Comparison of ENCODE assay signal across 11 mouse cellular contexts in the genomic region with DNA sequence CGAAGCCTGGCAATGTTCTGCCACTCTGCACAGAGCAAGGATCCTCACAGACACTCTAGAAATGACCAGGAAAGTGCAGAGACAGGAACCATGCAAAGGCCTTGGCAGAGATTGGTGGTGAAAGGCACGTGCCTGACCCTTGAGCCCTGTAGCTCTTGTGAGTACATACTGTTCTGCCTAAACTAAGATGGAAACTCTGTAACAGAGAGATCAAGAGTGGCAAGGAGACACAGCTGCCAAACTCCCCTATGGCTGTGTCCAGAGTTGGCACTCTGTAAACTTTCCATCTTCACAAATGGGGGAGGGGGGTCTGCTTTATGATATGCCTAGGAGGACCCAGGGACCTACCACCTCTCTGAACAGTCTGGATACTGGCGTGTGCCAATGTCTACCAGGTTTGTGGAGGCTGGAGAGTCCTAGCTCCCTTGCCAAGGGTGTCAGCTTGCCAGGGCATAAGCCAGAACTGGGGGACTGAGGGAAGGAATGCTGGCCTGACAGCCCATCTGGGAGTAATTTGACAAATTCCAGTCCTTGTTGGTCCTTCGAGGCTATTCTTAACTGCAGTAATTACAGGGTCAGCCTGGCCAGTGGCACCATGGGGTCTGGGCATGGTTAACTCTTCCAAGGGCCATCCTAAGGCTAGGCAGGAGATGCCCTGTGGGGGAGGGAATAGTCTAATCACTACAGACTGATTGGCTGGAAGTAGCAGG. TPM values are rescaled to one million over a fixed set of nuclear protein-coding genes. Genes with fewer than 3 reads are reported as not detected.
DNase-seq lines count a peak whose midpoint lies in the region; ATAC-seq and TF ChIP-seq lines count a peak whose summit lies in the region.
"Had no signal": no experiment of that assay in that cellular context is flagged by ENCODE, and none has a peak within 500 bp of the region (broad histone marks: within the 10 kb centered on the region; RNA-seq: fewer than 3 reads in every experiment).

No protein-coding gene starts in this region.

- TF ChIP-seq POLR2A in cerebellum, adult 2 months (IDR thresholded peaks at IDR 0.05; ENCODE audit: borderline replicate concordance, insufficient read depth, low read length): no peak

- ATAC-seq in hindbrain, embryonic 13.5 days (ENCODE audit: low FRiP score): no peak
- no peak for ATAC-seq in heart, embryonic 16.5 days (replicated peaks; ENCODE audit: extremely low read depth, insufficient read depth, low FRiP score)

- H3K4me2 ChIP-seq in hindbrain, embryonic 13.5 days: no peak overlapping the region
- H3K4me2 ChIP-seq in heart, embryonic 16.5 days (ENCODE audit: low read depth, low read length): no peak overlapping the region
- H3K4me2 ChIP-seq: hindbrain, embryonic 15.5 days had no signal

- no peak for DNase-seq in hindbrain, embryonic 10.5 days (ENCODE audit: low spot score)
- DNase-seq in MN1 (ENCODE audit: low spot score): peak; percentile 75
- peak; percentile 77 to 88 for DNase-seq in cerebellum, adult 2 months
- DNase-seq in B cell, adult 2 months: no peak
- no peak for DNase-seq in right cerebral cortex, postnatal 36 days (ENCODE audit: low spot score in 2 of 2)
- no peak for DNase-seq in T-cell, adult 2 months (ENCODE audit: low spot score)
- DNase-seq: retina, postnatal 1 day had no signal

- H3K4me3 ChIP-seq in hindbrain, embryonic 10.5 days: no peak overlapping the region
- H3K4me3 ChIP-seq in hindbrain, embryonic 13.5 days: no peak overlapping the region
- no peak overlapping the region for H3K4me3 ChIP-seq in cerebellum, adult 2 months (replicated peaks; ENCODE audit: insufficient read depth, low read depth, low read length)
- H3K4me3 ChIP-seq in heart, embryonic 16.5 days (ENCODE audit: low read length): no peak overlapping the region
- H3K4me3 ChIP-seq: hindbrain, embryonic 15.5 days had no signal

- H3K27me3 ChIP-seq in hindbrain, embryonic 10.5 days (ENCODE audit: insufficient read depth, poor library complexity, severe bottlenecking): no peaks in the 10 kb centered on the region
- no peaks in the 10 kb centered on the region for H3K27me3 ChIP-seq in hindbrain, embryonic 13.5 days
- H3K27me3 ChIP-seq in cerebellum, adult 2 months (ENCODE audit: control insufficient read depth, insufficient read depth, low read length): no peaks in the 10 kb centered on the region
- no peaks in the 10 kb centered on the region for H3K27me3 ChIP-seq in heart, embryonic 16.5 days (ENCODE audit: control insufficient read depth, insufficient read depth, low read length)
- H3K27me3 ChIP-seq: hindbrain, embryonic 15.5 days had no signal

- no peaks in the 10 kb centered on the region for H3K9me3 ChIP-seq in hindbrain, embryonic 10.5 days
- no peaks in the 10 kb centered on the region for H3K9me3 ChIP-seq in hindbrain, embryonic 13.5 days
- H3K9me3 ChIP-seq in heart, embryonic 16.5 days (replicated peaks; ENCODE audit: control insufficient read depth, low read length): no peaks in the 10 kb centered on the region
- H3K9me3 ChIP-seq: hindbrain, embryonic 15.5 days had no signal

- H3K36me3 ChIP-seq in hindbrain, embryonic 10.5 days: peaks cover 79% of the 10 kb centered on the region
- H3K36me3 ChIP-seq in hindbrain, embryonic 13.5 days: peaks cover 79% of the 10 kb centered on the region
- H3K36me3 ChIP-seq in heart, embryonic 16.5 days (ENCODE audit: control insufficient read depth, insufficient read depth): peaks cover 25% of the 10 kb centered on the region
- H3K36me3 ChIP-seq: hindbrain, embryonic 15.5 days had no signal

- peak overlapping the region; percentile 75 for H3K27ac ChIP-seq in hindbrain, embryonic 10.5 days
- no peak overlapping the region for H3K27ac ChIP-seq in hindbrain, embryonic 13.5 days
- no peak overlapping the region for H3K27ac ChIP-seq in cerebellum, adult 2 months (ENCODE audit: insufficient read depth, low read length)
- peak overlapping the region; percentile 47 for H3K27ac ChIP-seq in heart, embryonic 16.5 days (ENCODE audit: low read length)
- H3K27ac ChIP-seq: hindbrain, embryonic 15.5 days; macrophage had no signal

- H3K4me1 ChIP-seq in hindbrain, embryonic 10.5 days (replicated peaks): peaks cover 71% of the 10 kb centered on the region
- peaks cover 20% of the 10 kb centered on the region; the same call in 1 of the 2 replicates for H3K4me1 ChIP-seq in hindbrain, embryonic 13.5 days (replicated peaks)
- peaks cover 44% of the 10 kb centered on the region for H3K4me1 ChIP-seq in cerebellum, adult 2 months (ENCODE audit: control insufficient read depth, insufficient read depth, low read length)
- H3K4me1 ChIP-seq in heart, embryonic 16.5 days (ENCODE audit: control insufficient read depth, insufficient read depth, low read length): peaks cover 57% of the 10 kb centered on the region

- H3K9ac ChIP-seq in hindbrain, embryonic 13.5 days: no peak overlapping the region
- no peak overlapping the region for H3K9ac ChIP-seq in heart, embryonic 16.5 days (ENCODE audit: low read length)
- H3K9ac ChIP-seq: hindbrain, embryonic 15.5 days had no signal

- WGBS in hindbrain, embryonic 10.5 days: 68% methylated on average over 4 of the region's 4 CpGs
- 80% methylated on average over 4 of the region's 4 CpGs for WGBS in hindbrain, embryonic 13.5 days
- WGBS in cerebellum, adult 2 months: 24% methylated on average over 4 of the region's 4 CpGs
- 56% methylated on average over 4 of the region's 4 CpGs for WGBS in heart, embryonic 16.5 days

- no peak for TF ChIP-seq CTCF in cerebellum, adult 2 months (IDR thresholded peaks at IDR 0.05; ENCODE audit: borderline replicate concordance, insufficient read depth, low read depth, low read length)

RNA-seq across cellular contexts. Expression of a gene that starts 13.1 kb away (rescaled TPM):
- 60.7 and 62.7 TPM in 2 replicates for polyA plus RNA-seq in hindbrain, embryonic 10.5 days (2016; fragmentation: Nextera tagmentation; extraction: Ambion mirVana)
- polyA plus RNA-seq in hindbrain, embryonic 13.5 days (2015; fragmentation: Nextera tagmentation; extraction: Ambion mirVana): 52.7 and 54.8 TPM in 2 replicates
- 60.6 and 64.0 TPM in 2 replicates for polyA plus RNA-seq in cerebellum, adult 2 months (2012; rRNA removed)
- 87.5 and 88.7 TPM in 2 replicates for polyA plus RNA-seq in heart, embryonic 16.5 days (2015; fragmentation: Nextera tagmentation; extraction: Ambion mirVana)

RNA-seq across cellular contexts. Expression of a gene that starts 13.1 kb away (rescaled TPM):
- 10.3 and 12.6 TPM in 2 replicates for polyA plus RNA-seq in hindbrain, embryonic 10.5 days (2016; fragmentation: Nextera tagmentation; extraction: Ambion mirVana)
- polyA plus RNA-seq in hindbrain, embryonic 13.5 days (2015; fragmentation: Nextera tagmentation; extraction: Ambion mirVana): 6.3 and 7.3 TPM in 2 replicates
- 6.4 and 6.5 TPM in 2 replicates for polyA plus RNA-seq in cerebellum, adult 2 months (2012; rRNA removed)
- 15.7 and 17.2 TPM in 2 replicates for polyA plus RNA-seq in heart, embryonic 16.5 days (2015; fragmentation: Nextera tagmentation; extraction: Ambion mirVana)

RNA-seq across cellular contexts. Expression of a gene that starts 26.7 kb away (rescaled TPM):
- 24.4 and 25.5 TPM in 2 replicates for polyA plus RNA-seq in hindbrain, embryonic 10.5 days (2016; fragmentation: Nextera tagmentation; extraction: Ambion mirVana)
- 29.1 and 30.7 TPM in 2 replicates for polyA plus RNA-seq in hindbrain, embryonic 13.5 days (2015; fragmentation: Nextera tagmentation; extraction: Ambion mirVana)
- polyA plus RNA-seq in cerebellum, adult 2 months (2012; rRNA removed): 85.9 and 86.1 TPM in 2 replicates
- polyA plus RNA-seq in heart, embryonic 16.5 days (2015; fragmentation: Nextera tagmentation; extraction: Ambion mirVana): 13.7 TPM in 2 replicates

RNA-seq across cellular contexts. Expression of a gene that starts 28.1 kb away (rescaled TPM):
- polyA plus RNA-seq in hindbrain, embryonic 10.5 days (2016; fragmentation: Nextera tagmentation; extraction: Ambion mirVana): 88.0 and 131 TPM in 2 replicates
- 169 and 188 TPM in 2 replicates for polyA plus RNA-seq in hindbrain, embryonic 13.5 days (2015; fragmentation: Nextera tagmentation; extraction: Ambion mirVana)
- polyA plus RNA-seq in cerebellum, adult 2 months (2012; rRNA removed): 121 and 132 TPM in 2 replicates
- 91.2 and 122 TPM in 2 replicates for polyA plus RNA-seq in heart, embryonic 16.5 days (2015; fragmentation: Nextera tagmentation; extraction: Ambion mirVana)

RNA-seq across cellular contexts. Expression of a gene that starts 58.3 kb away (rescaled TPM):
- polyA plus RNA-seq in hindbrain, embryonic 10.5 days (2016; fragmentation: Nextera tagmentation; extraction: Ambion mirVana): 27.3 and 27.9 TPM in 2 replicates
- polyA plus RNA-seq in hindbrain, embryonic 13.5 days (2015; fragmentation: Nextera tagmentation; extraction: Ambion mirVana): 21.8 and 22.5 TPM in 2 replicates
- 16.0 and 19.5 TPM in 2 replicates for polyA plus RNA-seq in cerebellum, adult 2 months (2012; rRNA removed)
- polyA plus RNA-seq in heart, embryonic 16.5 days (2015; fragmentation: Nextera tagmentation; extraction: Ambion mirVana): 12.3 and 14.2 TPM in 2 replicates

Comparison
In these comparisons a context has a peak if more than half of its experiments do, and no peak if none do; other contexts are left out.
1. H3K27ac ChIP-seq: peak in hindbrain, embryonic 10.5 days (single experiment) and heart, embryonic 16.5 days (single experiment); none in hindbrain, embryonic 13.5 days (single experiment) and cerebellum, adult 2 months (single experiment).
2. DNase-seq: peak in MN1 (single experiment) and cerebellum, adult 2 months (2 of 2); none in hindbrain, embryonic 10.5 days (single experiment), B cell, adult 2 months (0 of 2), right cerebral cortex, postnatal 36 days (0 of 2) and T-cell, adult 2 months (single experiment).